Mouse (Mus musculus): Measurements from ENCODE around the gene Adgrg3. TPM values are rescaled to one million over a fixed set of nuclear protein-coding genes. Genes with fewer than 3 reads are reported as not detected.

Adgrg3 gene
- polyA plus RNA-seq, 1 experiment from 2014 or later, result 2.7 TPM

GRCm38 (mm10) chr8:95001165-95001564 lies 16.3 kb upstream of the Adgrg3 start:
- DNase-seq (ENCODE audit: low spot score) (no peak), ATAC-seq (ENCODE audit: insufficient number of reproducible peaks, low FRiP score, low TSS enrichment, low read depth) (no peak)
- H3K27ac ChIP-seq (replicated peaks; ENCODE audit: low read depth, low read length), result no peak overlapping the region
- 0 out of 2 replicates have a peak, but pooled peaks cover 6% of the 10 kb centered on the region for H3K4me1 ChIP-seq (ENCODE audit: control insufficient read depth, insufficient read depth, low read length)
- 82% methylated on average over 5 of the region's 5 CpGs for whole genome bisulfite sequencing
- no peak overlapping the region for H3K4me3 ChIP-seq (ENCODE audit: low read depth, low read length)
- H3K9ac ChIP-seq (ENCODE audit: low read length), result no peak overlapping the region
- no peaks in the 10 kb centered on the region for H3K9me3 ChIP-seq (ENCODE audit: control insufficient read depth, low read length)
- H3K27me3 ChIP-seq (ENCODE audit: control insufficient read depth, insufficient read depth, low read length), result no peaks in the 10 kb centered on the region
- H3K36me3 ChIP-seq (ENCODE audit: control insufficient read depth, insufficient read depth, low read length), result peaks cover 5% of the 10 kb centered on the region
- no peak overlapping the region for H3K4me2 ChIP-seq (ENCODE audit: low read depth, severe bottlenecking)

- ATAC-seq (ENCODE audit: insufficient number of reproducible peaks, low FRiP score, low TSS enrichment, low read depth) (peak; percentile 52), DNase-seq (ENCODE audit: low spot score) (peak; percentile 86)
- 7% methylated on average over 7 of the region's 7 CpGs for WGBS
- H3K4me1 ChIP-seq (ENCODE audit: control insufficient read depth, insufficient read depth, low read length), result 0 out of 2 replicates have a peak, but pooled peaks cover 6% of the 10 kb centered on the region
- no peak overlapping the region for H3K4me3 ChIP-seq (ENCODE audit: low read depth, low read length)
- no peak overlapping the region for H3K27ac ChIP-seq (replicated peaks; ENCODE audit: low read depth, low read length)
- H3K27me3 ChIP-seq (ENCODE audit: control insufficient read depth, insufficient read depth, low read length), result no peaks in the 10 kb centered on the region
- no peaks in the 10 kb centered on the region for H3K9me3 ChIP-seq (ENCODE audit: control insufficient read depth, low read length)
- H3K4me2 ChIP-seq (ENCODE audit: low read depth, severe bottlenecking), result no peak overlapping the region
- no peak overlapping the region for H3K9ac ChIP-seq (ENCODE audit: low read length)
- peaks cover 5% of the 10 kb centered on the region for H3K36me3 ChIP-seq (ENCODE audit: control insufficient read depth, insufficient read depth, low read length)
Observed at GRCm38 (mm10) chr8:95001655-95002054, 15.8 kb upstream of the Adgrg3 start.

GRCm38 (mm10) chr8:95002089-95002655 lies 15.3 kb upstream of the Adgrg3 start:
- Histone ChIP-seq H3K9me3 (ENCODE audit: control insufficient read depth, low read length) (no peaks in the 10 kb centered on the region), H3K9ac (ENCODE audit: low read length) (no peak overlapping the region)

GRCm38 (mm10) chr8:95012442-95012919 lies 5.0 kb upstream of the Adgrg3 start:
- Histone ChIP-seq H3K9me3 (ENCODE audit: control insufficient read depth, low read length) (no peaks in the 10 kb centered on the region), H3K4me1 (ENCODE audit: control insufficient read depth, insufficient read depth, low read length) (no peaks in the 10 kb centered on the region), H3K36me3 (ENCODE audit: control insufficient read depth, insufficient read depth, low read length) (no peaks in the 10 kb centered on the region; the same call in 1 of the 2 replicates), H3K4me3 (ENCODE audit: low read depth, low read length) (no peak overlapping the region), H3K4me2 (ENCODE audit: low read depth, severe bottlenecking) (no peak overlapping the region), H3K27me3 (ENCODE audit: control insufficient read depth, insufficient read depth, low read length) (no peaks in the 10 kb centered on the region), H3K27ac (replicated peaks; ENCODE audit: low read depth, low read length) (no peak overlapping the region), H3K9ac (ENCODE audit: low read length) (no peak overlapping the region)
- ATAC-seq (ENCODE audit: insufficient number of reproducible peaks, low FRiP score, low TSS enrichment, low read depth), result no peak
- no peak for DNase-seq (ENCODE audit: low spot score)
- WGBS, result 82% methylated on average over 15 of the region's 15 CpGs

More at GRCm38 (mm10) chr8:95002089-95002655, 15.3 kb upstream of the Adgrg3 start:
- H3K4me1 ChIP-seq (ENCODE audit: control insufficient read depth, insufficient read depth, low read length), result 0 out of 2 replicates have a peak, but pooled peaks cover 6% of the 10 kb centered on the region
- H3K4me3 ChIP-seq (ENCODE audit: low read depth, low read length), result no peak overlapping the region
- 48% methylated on average over 8 of the region's 8 CpGs for WGBS
- no peak overlapping the region for H3K27ac ChIP-seq (replicated peaks; ENCODE audit: low read depth, low read length)
- H3K4me2 ChIP-seq (ENCODE audit: low read depth, severe bottlenecking), result no peak overlapping the region
- no peaks in the 10 kb centered on the region for H3K27me3 ChIP-seq (ENCODE audit: control insufficient read depth, insufficient read depth, low read length)
- H3K36me3 ChIP-seq (ENCODE audit: control insufficient read depth, insufficient read depth, low read length), result peaks cover 5% of the 10 kb centered on the region
- DNase-seq (ENCODE audit: low spot score) (no peak), ATAC-seq (ENCODE audit: insufficient number of reproducible peaks, low FRiP score, low TSS enrichment, low read depth) (no peak)

GRCm38 (mm10) chr8:95015866-95016265 lies 1.6 kb upstream of the Adgrg3 start:
- H3K27me3 ChIP-seq (ENCODE audit: control insufficient read depth, insufficient read depth, low read length), result no peaks in the 10 kb centered on the region
- DNase-seq (ENCODE audit: low spot score), result no peak
- no peaks in the 10 kb centered on the region for H3K4me1 ChIP-seq (ENCODE audit: control insufficient read depth, insufficient read depth, low read length)
- no peak for ATAC-seq (ENCODE audit: insufficient number of reproducible peaks, low FRiP score, low TSS enrichment, low read depth)
- no peaks in the 10 kb centered on the region; the same call in 1 of the 2 replicates for H3K36me3 ChIP-seq (ENCODE audit: control insufficient read depth, insufficient read depth, low read length)
- no peak overlapping the region for H3K4me2 ChIP-seq (ENCODE audit: low read depth, severe bottlenecking)
- no peak overlapping the region for H3K4me3 ChIP-seq (ENCODE audit: low read depth, low read length)
- H3K9me3 ChIP-seq (ENCODE audit: control insufficient read depth, low read length), result no peaks in the 10 kb centered on the region
- WGBS, result 79% methylated on average over 4 of the region's 4 CpGs
- H3K9ac ChIP-seq (ENCODE audit: low read length), result no peak overlapping the region
- H3K27ac ChIP-seq (replicated peaks; ENCODE audit: low read depth, low read length), result no peak overlapping the region

GRCm38 (mm10) chr8:95016684-95017083 lies 808 bp upstream of the Adgrg3 start:
- Histone ChIP-seq H3K4me1 (ENCODE audit: control insufficient read depth, insufficient read depth, low read length) (no peaks in the 10 kb centered on the region), H3K4me2 (ENCODE audit: low read depth, severe bottlenecking) (no peak overlapping the region), H3K4me3 (ENCODE audit: low read depth, low read length) (no peak overlapping the region), H3K9ac (ENCODE audit: low read length) (no peak overlapping the region), H3K27me3 (ENCODE audit: control insufficient read depth, insufficient read depth, low read length) (no peaks in the 10 kb centered on the region), H3K27ac (replicated peaks; ENCODE audit: low read depth, low read length) (no peak overlapping the region), H3K9me3 (ENCODE audit: control insufficient read depth, low read length) (no peaks in the 10 kb centered on the region), H3K36me3 (ENCODE audit: control insufficient read depth, insufficient read depth, low read length) (no peaks in the 10 kb centered on the region)
- 64% methylated on average over 4 of the region's 4 CpGs for WGBS
- DNase-seq (ENCODE audit: low spot score) (no peak), ATAC-seq (ENCODE audit: insufficient number of reproducible peaks, low FRiP score, low TSS enrichment, low read depth) (no peak)

GRCm38 (mm10) chr8:95017969-95018635 lies 610 bp downstream of the Adgrg3 start:
- Histone ChIP-seq H3K4me2 (ENCODE audit: low read depth, severe bottlenecking) (no peak overlapping the region), H3K9ac (ENCODE audit: low read length) (no peak overlapping the region), H3K27me3 (ENCODE audit: control insufficient read depth, insufficient read depth, low read length) (no peaks in the 10 kb centered on the region), H3K4me1 (ENCODE audit: control insufficient read depth, insufficient read depth, low read length) (no peaks in the 10 kb centered on the region), H3K27ac (replicated peaks; ENCODE audit: low read depth, low read length) (no peak overlapping the region), H3K4me3 (ENCODE audit: low read depth, low read length) (no peak overlapping the region), H3K9me3 (ENCODE audit: control insufficient read depth, low read length) (no peaks in the 10 kb centered on the region), H3K36me3 (ENCODE audit: control insufficient read depth, insufficient read depth, low read length) (no peaks in the 10 kb centered on the region)
- DNase-seq (ENCODE audit: low spot score), result no peak
- no peak for ATAC-seq (ENCODE audit: insufficient number of reproducible peaks, low FRiP score, low TSS enrichment, low read depth)
- WGBS, result 66% methylated on average over 9 of the region's 9 CpGs

GRCm38 (mm10) chr8:95020293-95020777 lies 2.8 kb downstream of the Adgrg3 start:
- no peak for ATAC-seq (ENCODE audit: insufficient number of reproducible peaks, low FRiP score, low TSS enrichment, low read depth)
- WGBS, result 65% methylated on average over 12 of the region's 12 CpGs
- no peak overlapping the region for H3K4me3 ChIP-seq (ENCODE audit: low read depth, low read length)
- no peak overlapping the region for H3K9ac ChIP-seq (ENCODE audit: low read length)
- no peak overlapping the region for H3K4me2 ChIP-seq (ENCODE audit: low read depth, severe bottlenecking)
- H3K27me3 ChIP-seq (ENCODE audit: control insufficient read depth, insufficient read depth, low read length), result no peaks in the 10 kb centered on the region
- H3K27ac ChIP-seq (replicated peaks; ENCODE audit: low read depth, low read length), result no peak overlapping the region
- no peaks in the 10 kb centered on the region for H3K36me3 ChIP-seq (ENCODE audit: control insufficient read depth, insufficient read depth, low read length)
- no peaks in the 10 kb centered on the region for H3K9me3 ChIP-seq (ENCODE audit: control insufficient read depth, low read length)
- DNase-seq (ENCODE audit: low spot score), result no peak
- peaks cover 3% of the 10 kb centered on the region; the same call in 1 of the 2 replicates for H3K4me1 ChIP-seq (ENCODE audit: control insufficient read depth, insufficient read depth, low read length)

Measured in limb, embryonic 11.5 days (tissue).